Mouse (Mus musculus) hematopoietic stem cell, adult 5-6 weeks (primary cell): Measurements from ENCODE around the gene Trpm2. TPM values are rescaled to one million over a fixed set of nuclear protein-coding genes. Genes with fewer than 3 reads are reported as not detected.

Source experiments
- ATAC-seq, 2 experiments: fragments of 125-278 bp in 1 of 2; replicated peaks in 1 of 2; 2 replicates each; pipeline ENCODE4 v1.8.0; 2016 to 2017; ENCODE audit warnings: inconsistent platforms in 2 of 2, mild to moderate bottlenecking in 2 of 2, moderate number of reproducible peaks in 2 of 2, low read depth in 1 of 2, moderate TSS enrichment in 1 of 2; ENCODE audit not compliant: low FRiP score in 2 of 2, poor library complexity in 2 of 2, severe bottlenecking in 2 of 2, insufficient read depth in 1 of 2, low TSS enrichment in 1 of 2
- total RNA-seq: library from RNA; stranded (forward); fragments of 172-1452, 232-1000 nt; gene quantifications from 2 replicates; pipeline ENCODE4 v1.2.3, GENCODE M21; 2017

Trpm2 gene
- total RNA-seq, 1 experiment from 2014 or later, result 2.6 TPM

DNA sequence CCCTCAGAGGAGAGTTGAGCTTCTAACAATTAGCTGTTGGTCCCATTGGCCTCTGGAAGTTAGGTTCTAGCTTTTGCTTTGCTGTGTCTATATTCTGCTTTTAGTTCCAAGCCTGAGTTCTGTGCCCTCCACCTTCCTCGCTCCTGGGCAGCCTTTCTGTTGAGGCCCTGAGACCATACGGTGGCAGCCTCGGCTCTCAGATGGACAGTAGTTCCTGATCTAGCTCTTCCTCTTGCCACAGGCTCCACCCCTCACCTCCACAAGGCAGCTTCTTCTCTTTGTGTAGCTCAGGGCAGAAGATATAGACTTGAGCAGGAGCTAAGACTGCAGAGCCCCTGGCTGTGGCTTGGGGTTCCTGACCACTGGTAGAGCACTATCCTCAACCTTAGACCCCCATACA, 90.1 kb downstream of the Trpm2 start:
- no peak; a peak in 1 of 4 replicates for ATAC-seq

GRCm38 (mm10) chr10:77878985-77879384, 91.4 kb downstream of the Trpm2 start:
- ATAC-seq, result no peak

DNA sequence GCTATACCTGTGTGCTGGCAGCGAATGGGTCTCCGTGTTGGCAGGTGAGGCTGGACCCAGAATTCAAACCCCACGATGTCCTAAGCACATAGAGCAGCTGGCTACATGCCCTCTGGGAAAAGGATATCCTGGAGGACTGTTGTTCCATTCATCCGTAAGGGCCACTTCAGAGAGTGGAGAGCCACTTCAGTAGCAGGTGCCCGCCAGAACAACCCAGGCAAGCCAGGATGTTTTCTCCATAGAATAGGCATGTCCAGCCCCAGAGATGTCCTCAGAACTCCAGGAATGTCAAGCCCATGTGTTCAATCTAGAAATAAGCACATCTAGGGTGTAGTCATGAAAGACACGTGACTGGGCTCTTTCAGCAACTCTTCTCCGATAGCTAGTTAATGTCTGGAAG, 100.7 kb downstream of the Trpm2 start:
- ATAC-seq, result no peak

DNA sequence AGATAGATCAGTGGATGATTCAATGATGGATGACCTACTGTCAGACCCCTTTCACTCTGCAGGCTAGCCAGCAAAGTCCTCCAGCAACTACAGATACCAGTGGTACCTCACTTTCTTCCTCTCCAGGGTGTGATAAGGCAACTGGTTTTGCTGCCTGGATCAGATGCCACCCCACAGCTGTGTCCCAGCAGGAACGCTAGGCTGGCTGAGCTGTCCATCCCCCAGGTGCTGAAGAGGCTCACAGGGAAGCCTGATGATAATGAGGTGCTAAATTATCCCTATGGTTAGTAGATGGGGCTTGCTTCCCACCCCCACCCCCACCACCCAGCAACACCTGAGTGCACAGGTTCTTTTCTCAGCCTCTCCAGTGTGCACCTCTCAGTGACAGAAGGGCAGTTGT, 102.8 kb downstream of the Trpm2 start:
- ATAC-seq, result no peak

GRCm38 (mm10) chr10:77864762-77865143, 105.6 kb downstream of the Trpm2 start:
- no peak for ATAC-seq

DNA sequence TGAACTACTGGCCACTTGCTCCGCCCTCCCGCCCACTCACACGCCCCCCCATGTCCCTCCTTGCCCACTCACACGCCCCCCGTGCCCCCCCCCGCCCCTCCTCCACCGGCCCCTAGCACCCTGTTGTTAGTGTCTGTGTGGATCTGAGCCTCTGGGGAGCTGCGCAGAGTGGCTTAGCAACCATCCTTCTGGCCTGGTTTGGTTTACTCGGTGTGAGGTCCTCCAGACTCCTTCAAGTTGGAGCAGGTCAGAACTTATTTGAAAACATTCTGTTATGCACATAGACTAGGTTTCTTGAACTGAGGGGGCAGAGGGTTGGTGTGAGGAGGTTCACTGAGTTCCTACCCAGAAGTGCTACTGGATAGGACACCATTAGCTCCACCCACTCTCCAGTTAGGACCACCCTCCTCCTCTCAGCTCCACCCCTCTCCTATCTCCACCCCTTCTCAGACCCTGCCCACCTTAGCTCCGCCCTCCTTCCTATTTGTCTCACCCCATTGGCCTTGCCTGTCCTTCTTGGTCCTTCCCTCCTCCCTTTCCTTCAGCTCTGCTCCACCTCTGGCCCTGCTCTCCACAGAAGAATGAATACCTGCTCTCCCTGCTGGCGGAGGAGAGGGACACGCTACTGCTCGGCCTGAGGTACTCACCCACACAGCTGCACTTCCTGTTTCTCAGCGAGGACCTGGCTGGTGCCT, 106.1 kb downstream of the Trpm2 start:
- ATAC-seq, result peak; percentile 97 to 98

DNA sequence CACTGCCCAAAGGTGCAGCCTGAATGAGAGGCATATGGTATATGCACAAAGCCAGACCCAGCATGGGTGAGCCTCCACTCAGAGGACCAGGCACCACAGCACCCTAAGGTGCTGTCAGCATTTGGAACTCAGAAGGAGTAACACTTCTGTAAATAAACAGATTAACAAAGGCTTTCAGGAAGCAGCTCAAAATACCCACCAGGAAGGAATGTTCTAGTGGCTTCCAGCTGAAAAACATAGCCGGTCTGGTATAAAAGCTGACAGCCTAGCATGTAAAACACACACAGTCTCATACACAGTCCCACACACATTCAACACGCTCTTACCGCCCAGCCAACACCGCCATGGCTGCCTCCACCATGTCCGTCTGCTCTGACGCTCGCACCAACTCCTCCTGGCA, 108.7 kb downstream of the Trpm2 start, which contains the start of gene Gm3285:
TSS of gene Gm3285 (plus strand) at position 301 of the 400 bp plus-strand sequence.
- no peak for ATAC-seq

Other genes starting within 250 kb of the Trpm2 start
- not detected in 2 replicates for gene Krtap12-1, start 250.0 kb downstream of the Trpm2 start, total RNA-seq
- not detected in 2 replicates for gene Gm10100, start 244.1 kb downstream of the Trpm2 start, total RNA-seq
- not detected in 2 replicates for gene Gm18596, start 227.9 kb downstream of the Trpm2 start, total RNA-seq
- not detected in 2 replicates for gene Gm9736, start 219.2 kb downstream of the Trpm2 start, total RNA-seq
- gene Gm3233, start 210.9 kb downstream of the Trpm2 start, total RNA-seq, result not detected in 2 replicates
- not detected in 2 replicates for gene Gm3238, start 199.2 kb downstream of the Trpm2 start, total RNA-seq
- not detected in 2 replicates for gene Gm7138, start 193.6 kb downstream of the Trpm2 start, total RNA-seq
- not detected in 2 replicates for gene Gm3250, start 188.0 kb downstream of the Trpm2 start, total RNA-seq
- not detected in 2 replicates for gene Gm7137, start 182.4 kb downstream of the Trpm2 start, total RNA-seq
- gene Gm9639, start 175.5 kb downstream of the Trpm2 start, total RNA-seq, result not detected in 2 replicates
- gene Gm19668, start 171.4 kb downstream of the Trpm2 start, total RNA-seq, result not detected in 2 replicates
- not detected in 2 replicates for gene Gm9507, start 158.7 kb downstream of the Trpm2 start, total RNA-seq
- not detected in 2 replicates for gene Gm2696, start 155.9 kb downstream of the Trpm2 start, total RNA-seq
- not detected in 2 replicates for gene Krtap10-4, start 143.5 kb downstream of the Trpm2 start, total RNA-seq
- not detected in 2 replicates for gene Krtap10-10, start 134.6 kb downstream of the Trpm2 start, total RNA-seq
- not detected in 2 replicates for gene Gm36176, start 123.8 kb downstream of the Trpm2 start, total RNA-seq
- gene Gm10318, start 117.7 kb downstream of the Trpm2 start, total RNA-seq, result not detected in 2 replicates
- gene Gm3285, start 108.6 kb downstream of the Trpm2 start, total RNA-seq, result not detected in 2 replicates
- gene Lrrc3, start 68.0 kb downstream of the Trpm2 start, total RNA-seq, result 0.31 TPM in 1 of 2 replicates, not detected in the other
- 11.7 and 19.3 TPM in 2 replicates for gene 1810043G02Rik, start 8.0 kb upstream of the Trpm2 start, total RNA-seq
- 42.1 and 65.3 TPM in 2 replicates for gene Pfkl, start 39.5 kb upstream of the Trpm2 start, total RNA-seq
- gene Dnmt3l, start 71.4 kb upstream of the Trpm2 start, total RNA-seq, result 0.75 and 0.94 TPM in 2 replicates
- gene Aire, start 73.0 kb upstream of the Trpm2 start, total RNA-seq, result 1.0 and 1.6 TPM in 2 replicates
- gene Icosl, start 98.7 kb upstream of the Trpm2 start, total RNA-seq, result 5.1 and 6.8 TPM in 2 replicates
- gene D10Jhu81e, start 199.2 kb upstream of the Trpm2 start, total RNA-seq, result 74.6 and 96.5 TPM in 2 replicates
- gene Pwp2, start 214.6 kb upstream of the Trpm2 start, total RNA-seq, result 23.6 and 26.3 TPM in 2 replicates